Mouse (Mus musculus) stomach, embryonic 16.5 days (tissue): ENCODE measurements around the gene Dtnb. TPM values are rescaled to one million over a fixed set of nuclear protein-coding genes. Genes with fewer than 3 reads are reported as not detected.
A peak's percentile ranks its signal among the peaks of the same experiment; 100 is the strongest.

Experiments
- ATAC-seq: fragments of 200-750 bp; cut with Nextera tagmentation; 2 replicates; pipeline ENCODE4 v1.8.0; 2017; ENCODE audit warnings: moderate number of reproducible peaks, moderate TSS enrichment; ENCODE audit not compliant: insufficient read depth, low FRiP score
- H3K27ac ChIP-seq: fragments of 300-500 bp; sonication (generic); 2 replicates; pipeline ENCODE4 v1.5.1; 2014; ENCODE audit warnings: low read length
- H3K27me3 ChIP-seq: fragments of 300-500 bp; sonication (generic); 2 replicates; pipeline ENCODE4 v1.6.1; 2014; ENCODE audit warnings: low read length, control low read depth, mixed read lengths; ENCODE audit not compliant: control insufficient read depth, insufficient read depth
- H3K36me3 ChIP-seq: fragments of 300-500 bp; sonication (generic); 2 replicates; pipeline ENCODE4 v1.6.1; 2014; ENCODE audit warnings: low read length; ENCODE audit not compliant: control insufficient read depth, insufficient read depth
- H3K4me1 ChIP-seq: fragments of 300-500 bp; sonication (generic); 2 replicates; pipeline ENCODE4 v1.6.1; 2014; ENCODE audit warnings: low read length, control low read depth, mixed read lengths; ENCODE audit not compliant: control insufficient read depth, insufficient read depth
- H3K4me2 ChIP-seq: fragments of 300-500 bp; sonication (generic); 2 replicates; pipeline ENCODE4 v1.6.1; 2014; ENCODE audit warnings: low read depth, low read length, mixed read lengths
- H3K4me3 ChIP-seq: fragments of 300-500 bp; sonication (generic); replicated peaks from 2 replicates; pipeline ENCODE4 v1.5.1; 2014; ENCODE audit warnings: mild to moderate bottlenecking, low read length
- H3K9ac ChIP-seq: fragments of 300-500 bp; sonication (generic); 2 replicates; pipeline ENCODE4 v1.6.1; 2014; ENCODE audit warnings: low read length
- H3K9me3 ChIP-seq: fragments of 300-500 bp; sonication (generic); replicated peaks from 2 replicates; pipeline ENCODE4 v1.6.1; 2016; ENCODE audit warnings: low read length, control low read depth; ENCODE audit not compliant: control insufficient read depth
- WGBS: fragments of 180-500 bp; shearing (Covaris S2); extraction: QIAGEN DNeasy Blood & Tissue Kit; methylation state at CpG from one replicate; pipeline ENCODE4 v1.1.7; 2014; 5-methylcytosine and 5-hydroxymethylcytosine counted together
- polyA plus RNA-seq: library from polyadenylated mRNA; unstranded; fragments of >200 nt; fragmentation: Nextera tagmentation; extraction: Ambion mirVana; gene quantifications from 2 replicates; pipeline ENCODE4 v1.2.1, GENCODE M21; 2015

The Dtnb gene
- polyA plus RNA-seq, 1 experiment from 2014 or later: 24.8 TPM

DNA sequence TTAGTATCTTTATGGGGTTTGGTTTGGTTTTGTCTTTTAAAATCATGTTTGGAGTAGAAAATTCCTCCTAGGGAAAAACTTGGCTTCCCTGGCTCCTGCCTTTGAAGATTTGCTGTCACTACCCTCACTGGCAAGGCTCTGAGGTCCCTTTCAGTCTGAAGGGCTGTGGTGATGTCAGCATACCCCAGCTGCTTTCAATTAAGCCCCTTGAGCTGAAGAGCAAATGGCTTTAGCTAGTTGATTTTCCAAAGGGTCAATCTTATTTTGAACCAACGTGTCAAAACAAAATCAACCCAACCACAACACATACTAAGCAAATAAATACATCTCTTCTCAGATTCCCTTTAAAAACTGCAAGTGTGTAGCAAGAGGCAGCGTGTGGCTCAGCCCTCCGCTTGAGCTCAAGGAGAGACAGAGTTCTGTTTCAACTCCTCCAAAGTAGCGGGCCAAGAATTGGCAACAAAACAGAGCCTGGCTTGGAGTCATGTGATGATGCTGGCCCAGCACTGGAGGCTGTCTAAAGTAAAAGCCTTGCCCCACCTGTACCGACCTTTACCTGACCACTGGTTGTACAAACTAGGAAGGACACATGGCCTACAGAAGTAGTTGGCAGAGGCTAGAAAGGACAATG is 216.4 kb downstream of the Dtnb start:
- Histone ChIP-seq H3K4me2 (no peak overlapping the region), H3K27ac (peak overlapping the region; percentile 72), H3K27me3 (no peaks in the 10 kb centered on the region), H3K4me3 (no peak overlapping the region), H3K9ac (no peak overlapping the region), H3K9me3 (no peaks in the 10 kb centered on the region), H3K4me1 (peaks cover 64% of the 10 kb centered on the region), H3K36me3 (no peaks in the 10 kb centered on the region)
- no peak for ATAC-seq
- WGBS: 40% methylated on average over 5 of the region's 5 CpGs

DNA sequence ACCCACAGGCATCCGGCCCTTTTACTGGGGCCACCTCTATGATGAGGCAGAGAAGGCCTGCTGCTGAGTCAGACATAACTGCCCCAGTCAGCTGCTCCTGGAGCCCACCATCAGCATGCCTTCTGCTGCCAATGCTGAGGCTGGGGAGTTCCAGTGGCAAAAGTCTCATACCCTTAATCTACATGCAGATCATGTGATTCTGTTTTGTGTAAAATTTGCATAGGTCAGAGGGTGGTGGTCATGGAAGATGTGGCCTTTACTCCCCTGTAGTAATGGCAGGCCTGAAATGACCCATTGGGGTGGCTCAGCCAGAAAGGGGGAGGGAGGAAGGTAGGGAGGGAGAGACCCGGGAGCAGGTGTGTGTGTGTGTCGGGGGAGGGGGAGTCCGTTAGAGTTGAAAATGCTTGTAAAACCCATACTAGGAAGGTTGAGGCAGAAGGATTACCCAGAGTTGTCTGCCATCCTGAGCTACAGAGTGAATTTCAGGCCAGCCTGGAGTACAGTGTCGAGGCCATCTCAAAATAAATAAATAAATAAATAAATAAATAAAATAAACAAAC is 217.5 kb downstream of the Dtnb start:
- ATAC-seq: no peak
- H3K27ac ChIP-seq: no peak overlapping the region

DNA sequence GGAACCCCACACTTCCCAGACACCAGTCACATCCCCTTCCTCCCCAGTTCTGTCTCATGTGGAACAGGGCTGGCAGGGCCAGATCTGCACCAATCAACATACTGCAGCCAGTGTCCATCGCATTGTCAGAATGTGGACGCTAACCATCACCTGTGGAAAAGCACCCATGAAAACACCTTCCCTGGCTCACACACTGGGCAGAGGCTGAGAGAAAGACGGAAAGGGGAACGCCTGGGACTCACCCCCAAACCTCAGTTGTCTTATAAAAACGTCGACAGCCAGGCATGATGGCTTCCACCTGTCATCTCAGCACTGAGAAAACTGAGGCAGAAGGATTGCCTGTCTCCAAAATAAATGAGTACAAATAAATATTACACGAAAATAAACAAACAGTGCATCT is 219.1 kb downstream of the Dtnb start:
- Histone ChIP-seq H3K4me1 (peaks cover 39% of the 10 kb centered on the region), H3K4me2 (peak overlapping the region; percentile 70), H3K4me3 (peak overlapping the region; percentile 50), H3K36me3 (no peaks in the 10 kb centered on the region), H3K9me3 (no peaks in the 10 kb centered on the region), H3K9ac (peak overlapping the region; percentile 4; the same call in 1 of the 2 replicates), H3K27me3 (no peaks in the 10 kb centered on the region), H3K27ac (no peak overlapping the region)
- WGBS: 37% methylated on average over 7 of the region's 7 CpGs
- ATAC-seq: no peak

More for the DNA sequence above, 217.5 kb downstream of the Dtnb start:
- 61% methylated on average over 5 of the region's 5 CpGs for WGBS
- H3K4me2 ChIP-seq: no peak overlapping the region
- H3K4me3 ChIP-seq: no peak overlapping the region
- peaks cover 53% of the 10 kb centered on the region for H3K4me1 ChIP-seq
- H3K36me3 ChIP-seq: no peaks in the 10 kb centered on the region
- no peak overlapping the region for H3K9ac ChIP-seq
- H3K9me3 ChIP-seq: no peaks in the 10 kb centered on the region
- no peaks in the 10 kb centered on the region for H3K27me3 ChIP-seq

DNA sequence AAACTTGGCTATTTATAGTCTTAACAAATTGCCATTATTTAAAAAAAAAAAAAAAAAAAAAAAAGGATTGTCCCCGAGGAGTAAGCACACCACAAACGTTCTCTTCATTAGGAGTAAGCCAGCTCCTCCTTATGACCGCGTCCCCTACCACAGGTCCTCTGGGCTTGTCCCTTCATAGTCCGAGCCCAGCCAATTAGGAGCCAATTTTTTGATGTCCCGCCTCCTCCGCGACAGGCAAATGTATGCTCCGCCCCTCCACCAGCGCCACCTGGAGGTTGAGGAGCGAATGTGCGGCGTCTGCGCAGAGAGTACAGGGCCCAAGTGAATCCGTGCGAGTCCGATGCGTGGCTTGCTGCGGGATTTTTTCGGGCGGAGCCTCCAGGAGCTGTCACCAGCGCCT is 219.6 kb downstream of the Dtnb start:
- under 1% methylated on average over 22 of the region's 22 CpGs for WGBS

DNA sequence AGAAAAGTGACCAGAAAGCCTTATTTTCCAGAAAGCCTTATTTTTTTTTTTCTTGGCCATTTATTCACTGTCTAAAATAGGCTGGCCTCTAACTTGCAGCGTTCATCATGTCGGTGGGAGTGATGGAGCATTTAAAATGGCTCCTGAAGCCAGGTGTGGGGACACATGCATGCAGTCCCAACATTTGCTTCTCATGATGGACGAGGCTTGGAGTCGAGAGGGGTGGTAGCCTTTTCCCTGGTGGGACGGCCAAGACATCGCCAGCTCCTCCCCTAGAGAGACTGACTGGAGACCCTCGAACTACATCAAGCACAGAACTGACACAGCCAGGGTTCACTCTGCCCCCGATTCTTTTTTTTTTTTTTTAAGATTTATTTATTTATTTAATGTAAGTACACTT is 220.1 kb downstream of the Dtnb start:
- peak overlapping the region; percentile 70 for H3K4me2 ChIP-seq
- H3K27me3 ChIP-seq: no peaks in the 10 kb centered on the region
- peak overlapping the region; percentile 50 for H3K4me3 ChIP-seq
- 18% methylated on average over 8 of the region's 8 CpGs for WGBS
- H3K9ac ChIP-seq: peak overlapping the region; percentile 73
- peaks cover 35% of the 10 kb centered on the region for H3K4me1 ChIP-seq
- no peak overlapping the region for H3K27ac ChIP-seq
- H3K9me3 ChIP-seq: no peaks in the 10 kb centered on the region
- ATAC-seq: no peak
- H3K36me3 ChIP-seq: no peaks in the 10 kb centered on the region

More for the DNA sequence above, 219.6 kb downstream of the Dtnb start:
- no peak overlapping the region for H3K27ac ChIP-seq
- peak overlapping the region; percentile 50 for H3K4me3 ChIP-seq
- peak overlapping the region; percentile 73 for H3K9ac ChIP-seq
- no peaks in the 10 kb centered on the region for H3K27me3 ChIP-seq
- H3K9me3 ChIP-seq: no peaks in the 10 kb centered on the region
- no peaks in the 10 kb centered on the region for H3K36me3 ChIP-seq
- peak; percentile 88 for ATAC-seq
- H3K4me2 ChIP-seq: peak overlapping the region; percentile 70
- peaks cover 39% of the 10 kb centered on the region for H3K4me1 ChIP-seq

DNA sequence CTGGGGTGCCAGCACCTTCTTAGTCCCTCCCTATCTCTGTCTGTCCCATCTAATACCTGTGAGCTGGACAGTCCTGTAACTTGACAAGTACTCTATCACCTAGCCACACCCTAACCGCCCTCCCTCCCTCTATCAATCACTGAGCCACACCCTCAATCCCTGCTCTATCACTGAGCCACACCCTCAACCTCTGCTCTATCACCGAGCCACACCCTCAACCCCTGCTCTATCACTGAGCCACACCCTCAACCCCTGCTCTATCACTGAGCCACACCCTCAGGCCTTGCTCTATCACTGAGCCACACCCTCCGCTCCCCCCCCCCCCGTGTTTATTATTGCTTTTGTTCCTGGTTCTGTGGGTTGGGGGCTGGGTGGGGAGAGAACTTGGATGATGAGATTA is 223.4 kb downstream of the Dtnb start:
- Histone ChIP-seq H3K4me1 (peaks cover 9% of the 10 kb centered on the region; the same call in 1 of the 2 replicates), H3K4me2 (no peak overlapping the region), H3K27ac (no peak overlapping the region), H3K4me3 (no peak overlapping the region), H3K9ac (no peak overlapping the region), H3K27me3 (no peaks in the 10 kb centered on the region), H3K36me3 (no peaks in the 10 kb centered on the region), H3K9me3 (no peaks in the 10 kb centered on the region)
- WGBS: 34% methylated on average over 4 of the region's 4 CpGs
- peak; percentile 27; the same call in 1 of the 2 replicates for ATAC-seq

DNA sequence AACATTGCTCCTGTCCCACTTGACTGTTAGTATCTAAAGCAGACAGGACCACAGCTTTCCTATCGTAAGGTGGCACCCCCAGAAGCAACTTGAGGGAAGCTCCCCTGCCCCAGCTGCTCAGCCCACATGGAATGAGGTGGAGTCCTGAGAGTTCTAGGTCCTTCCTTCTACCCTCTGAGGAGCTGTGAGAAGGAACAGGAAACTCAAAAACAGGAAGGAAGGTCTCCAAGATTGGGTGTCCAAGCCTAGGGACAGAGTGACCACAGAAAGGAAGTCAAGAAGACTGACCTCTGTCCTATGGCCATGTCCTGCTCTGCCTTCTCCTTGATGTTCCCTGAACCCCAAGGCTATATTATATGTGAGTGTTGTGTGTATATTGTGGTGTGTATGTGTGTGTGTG is 227.4 kb downstream of the Dtnb start:
- no peak overlapping the region for H3K27ac ChIP-seq
- H3K4me2 ChIP-seq: no peak overlapping the region
- H3K4me1 ChIP-seq: no peaks in the 10 kb centered on the region
- no peak for ATAC-seq
- 78% methylated on average over 1 of the region's 1 CpGs for whole genome bisulfite sequencing
- H3K9ac ChIP-seq: no peak overlapping the region
- H3K36me3 ChIP-seq: no peaks in the 10 kb centered on the region
- H3K9me3 ChIP-seq: no peaks in the 10 kb centered on the region
- no peak overlapping the region for H3K4me3 ChIP-seq
- H3K27me3 ChIP-seq: no peaks in the 10 kb centered on the region

DNA sequence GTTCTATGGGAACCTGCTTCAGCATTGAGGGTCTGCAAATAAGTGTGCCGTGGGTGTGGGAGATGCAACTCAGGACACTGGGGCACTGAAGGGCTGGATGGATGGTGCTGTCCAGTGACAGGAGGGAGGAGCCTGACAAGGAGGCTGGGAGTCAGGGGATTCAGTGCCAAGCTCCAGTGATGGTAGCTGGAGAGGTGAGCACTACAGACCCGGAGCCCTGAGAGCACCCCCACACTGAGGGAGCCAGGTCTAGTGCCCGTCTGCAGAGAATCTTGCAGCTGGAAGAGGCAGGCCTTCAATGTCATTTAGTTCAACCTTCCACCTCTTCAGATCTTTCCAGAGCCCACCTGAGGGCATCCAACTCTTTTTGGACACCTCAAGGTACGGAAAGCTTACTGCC is 233.7 kb downstream of the Dtnb start, which contains the start of gene Dnmt3a:
TSS of gene Dnmt3a (plus strand) at position 156 of the 400 bp plus-strand sequence.
- Histone ChIP-seq H3K9ac (peak within 1 kb of the TSS; percentile 99), H3K4me3 (peak within 1 kb of the TSS; percentile 78), H3K9me3 (no peaks in the 10 kb centered on the region), H3K27ac (peak within 1 kb of the TSS; percentile 96), H3K27me3 (no peaks in the 10 kb centered on the region), H3K4me2 (peak within 1 kb of the TSS; percentile 59), H3K36me3 (no peaks in the 10 kb centered on the region), H3K4me1 (peaks cover 29% of the 10 kb centered on the region)
- 18% methylated on average over 4 of the region's 4 CpGs for WGBS
- no peak for ATAC-seq

DNA sequence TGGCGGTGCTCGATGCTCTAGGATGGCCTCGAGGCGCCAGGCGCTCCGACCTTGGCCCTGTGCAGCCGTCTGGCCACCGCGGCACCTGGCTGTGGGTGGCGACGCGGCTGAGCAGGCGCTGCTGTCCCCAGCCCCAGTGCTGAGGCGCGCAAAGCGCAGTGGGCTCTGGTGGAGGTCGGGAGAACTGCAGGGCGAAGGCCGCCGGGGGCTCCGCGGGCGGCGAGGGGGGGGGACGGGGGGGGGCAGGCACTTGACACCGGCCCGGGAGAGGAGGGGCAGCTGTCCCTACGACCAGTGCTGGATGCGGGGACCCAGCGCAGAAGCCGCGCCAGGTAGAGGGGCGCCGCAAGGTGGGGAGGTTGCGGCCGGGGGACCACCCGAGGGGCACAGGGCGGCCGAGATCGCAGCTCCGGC is 234.1 kb downstream of the Dtnb start:
- peak; percentile 83 for ATAC-seq
- Histone ChIP-seq H3K4me2 (peak overlapping the region; percentile 59), H3K9ac (peak overlapping the region; percentile 99), H3K4me3 (peak overlapping the region; percentile 78), H3K9me3 (no peaks in the 10 kb centered on the region), H3K27me3 (no peaks in the 10 kb centered on the region), H3K36me3 (no peaks in the 10 kb centered on the region), H3K4me1 (peaks cover 33% of the 10 kb centered on the region), H3K27ac (peak overlapping the region; percentile 96)
- WGBS: under 1% methylated on average over 28 of the region's 41 CpGs
